Mouse (Mus musculus) 416B (cell line): ENCODE data around the gene Ikzf1.

ENCODE experiments used
- DNase-seq: peaks from one replicate; pipeline ENCODE4 v3.0.0; 2011; ENCODE audit warnings: low read depth

Ikzf1 gene

DNA sequence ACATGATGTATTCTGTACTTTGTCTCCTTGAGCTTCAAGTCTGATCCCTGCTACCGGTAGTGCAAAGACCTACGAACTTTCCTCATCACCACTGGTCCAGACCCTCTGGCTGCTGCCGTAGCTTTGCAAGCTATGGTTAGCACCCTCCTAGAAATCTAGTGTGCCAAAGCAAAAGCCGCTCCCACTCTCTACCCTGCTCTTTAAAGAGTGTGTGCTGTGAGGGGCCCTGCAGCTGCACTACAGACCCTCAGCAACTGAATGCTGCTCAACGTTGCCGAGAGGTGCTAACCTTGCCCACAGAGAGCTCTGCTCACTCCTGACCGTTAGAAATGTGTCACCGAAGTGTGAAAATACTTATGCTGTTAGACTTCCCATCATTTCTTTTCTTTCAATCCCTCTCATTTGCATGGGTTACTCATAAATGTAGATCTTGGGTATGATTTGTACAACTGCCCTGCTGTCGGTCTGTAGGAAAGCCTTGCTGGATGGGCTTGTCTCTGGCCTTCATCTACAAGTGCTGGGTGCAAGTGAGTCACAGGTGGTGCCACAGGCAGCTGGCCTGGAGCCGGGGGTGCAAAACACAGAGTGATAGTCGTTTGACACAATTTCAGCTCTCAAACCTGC lies 40.6 kb downstream of the Ikzf1 start:
- no peak for DNase-seq

- no peak for DNase-seq
Measured at GRCm38 (mm10) chr11:11725876-11726525, 41.2 kb downstream of the Ikzf1 start.

GRCm38 (mm10) chr11:11726807-11727276 lies 42.0 kb downstream of the Ikzf1 start:
- no peak for DNase-seq

GRCm38 (mm10) chr11:11727936-11728556 lies 43.2 kb downstream of the Ikzf1 start:
- DNase-seq = no peak

- no peak for DNase-seq
Measured at GRCm38 (mm10) chr11:11729216-11729615, 44.4 kb downstream of the Ikzf1 start.

- peak; percentile 64 for DNase-seq
Measured at GRCm38 (mm10) chr11:11730062-11730461, 45.3 kb downstream of the Ikzf1 start.

DNA sequence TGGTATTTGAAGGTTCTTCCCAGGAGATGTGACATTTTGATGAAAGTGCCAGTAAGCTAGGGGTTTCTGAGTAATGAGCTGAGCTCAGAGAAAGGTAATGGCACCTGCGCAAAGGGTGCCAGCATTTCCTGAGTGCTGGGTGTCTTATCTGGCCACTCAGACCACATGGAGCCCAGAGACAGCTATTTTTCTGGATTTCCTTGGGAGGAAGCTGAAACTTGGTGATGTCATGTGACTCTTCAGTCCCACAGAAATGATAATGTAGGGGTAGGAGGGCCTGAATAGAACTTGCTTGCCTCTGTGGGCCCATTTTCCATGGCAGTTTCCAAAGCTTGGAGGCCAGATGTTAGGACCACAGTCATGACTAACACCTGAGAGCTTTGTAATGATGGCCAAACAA lies 46.9 kb downstream of the Ikzf1 start:
- no peak for DNase-seq

- DNase-seq = no peak
Measured at GRCm38 (mm10) chr11:11732972-11733770, 48.4 kb downstream of the Ikzf1 start.

GRCm38 (mm10) chr11:11735155-11735554 lies 50.4 kb downstream of the Ikzf1 start:
- DNase-seq = no peak

GRCm38 (mm10) chr11:11736948-11737347 lies 52.1 kb downstream of the Ikzf1 start:
- DNase-seq = no peak

DNA sequence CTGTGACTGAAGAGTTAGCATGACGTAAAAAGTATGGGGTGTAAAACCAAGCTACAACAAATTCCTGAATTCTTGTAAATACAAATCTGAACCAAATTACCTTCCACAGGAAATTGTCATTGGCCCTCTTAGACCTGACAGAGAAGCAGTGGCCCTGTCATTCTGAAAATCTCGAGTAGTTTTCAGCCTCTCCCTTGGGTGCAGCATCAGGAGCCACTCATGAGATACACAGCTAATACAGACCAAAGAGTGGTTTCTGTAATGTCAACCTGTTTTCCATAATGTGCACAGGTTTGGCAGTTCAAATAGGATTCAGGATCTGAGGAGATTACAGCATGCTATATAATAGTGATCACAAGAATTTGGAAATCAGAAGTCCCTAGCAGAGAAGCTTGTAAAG lies 52.8 kb downstream of the Ikzf1 start:
- DNase-seq = no peak

DNA sequence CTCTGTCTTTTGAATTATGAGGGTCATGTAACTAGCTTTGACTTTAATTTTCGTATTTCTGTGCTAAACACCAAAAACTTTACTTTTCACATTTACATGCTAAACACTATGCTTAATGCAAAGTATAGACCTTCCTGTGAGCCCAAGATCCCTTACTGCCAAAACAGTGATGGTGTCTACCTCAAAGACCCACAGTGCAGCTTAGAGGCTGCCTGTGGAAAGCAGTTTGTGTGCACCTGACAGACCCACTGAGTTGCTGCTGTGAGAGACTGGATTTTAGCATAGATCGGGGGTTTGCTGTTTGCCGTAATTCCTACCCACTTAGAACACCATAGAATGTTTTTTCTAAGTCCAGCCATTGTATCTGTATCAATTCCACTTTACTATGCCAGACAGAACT lies 54.3 kb downstream of the Ikzf1 start:
- peak; percentile 29 for DNase-seq

DNA sequence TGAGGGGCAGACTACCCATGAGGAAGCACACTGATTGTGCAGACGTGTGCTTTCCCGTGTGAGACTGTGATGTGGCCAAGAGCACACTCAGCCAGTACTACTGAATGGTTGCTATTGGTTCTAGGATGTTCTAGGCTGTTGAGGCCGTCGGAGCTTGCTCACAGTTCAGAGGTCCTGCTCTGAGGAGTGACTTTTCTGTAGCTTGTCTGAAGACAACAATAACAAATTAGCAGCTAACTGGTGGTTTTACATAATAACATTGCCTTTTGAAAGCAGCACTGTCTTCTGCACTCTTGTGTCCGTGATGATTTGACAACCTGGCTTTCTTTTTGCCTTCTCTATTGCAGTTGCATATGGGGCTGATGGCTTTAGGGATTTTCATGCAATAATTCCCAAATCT lies 55.8 kb downstream of the Ikzf1 start:
- DNase-seq = no peak

DNA sequence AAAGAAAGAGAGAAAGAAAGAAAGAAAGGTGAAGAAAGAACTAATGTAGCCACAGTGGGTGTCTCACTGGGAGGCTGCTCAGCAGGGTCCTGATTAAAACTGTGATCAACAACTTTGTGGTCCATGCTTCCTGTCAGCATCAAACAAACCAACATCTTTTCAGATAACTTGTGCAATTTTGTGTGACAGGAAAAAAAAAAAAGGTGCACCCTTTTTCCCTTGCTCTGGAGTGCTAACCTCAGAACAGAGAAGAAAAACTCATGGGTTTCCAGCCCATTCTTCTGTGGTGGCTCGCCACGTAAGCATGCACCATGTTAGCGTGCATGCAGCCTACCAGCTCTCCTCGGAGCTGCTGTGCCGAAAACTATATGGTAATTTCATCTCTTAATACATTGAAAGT lies 56.8 kb downstream of the Ikzf1 start:
- peak; percentile 68 for DNase-seq

GRCm38 (mm10) chr11:11742626-11743025 lies 57.8 kb downstream of the Ikzf1 start:
- peak; percentile 89 for DNase-seq

- DNase-seq = no peak
Measured at GRCm38 (mm10) chr11:11744222-11744621, 59.4 kb downstream of the Ikzf1 start.

- DNase-seq = no peak
Measured at GRCm38 (mm10) chr11:11751091-11751490, 66.3 kb downstream of the Ikzf1 start.

DNA sequence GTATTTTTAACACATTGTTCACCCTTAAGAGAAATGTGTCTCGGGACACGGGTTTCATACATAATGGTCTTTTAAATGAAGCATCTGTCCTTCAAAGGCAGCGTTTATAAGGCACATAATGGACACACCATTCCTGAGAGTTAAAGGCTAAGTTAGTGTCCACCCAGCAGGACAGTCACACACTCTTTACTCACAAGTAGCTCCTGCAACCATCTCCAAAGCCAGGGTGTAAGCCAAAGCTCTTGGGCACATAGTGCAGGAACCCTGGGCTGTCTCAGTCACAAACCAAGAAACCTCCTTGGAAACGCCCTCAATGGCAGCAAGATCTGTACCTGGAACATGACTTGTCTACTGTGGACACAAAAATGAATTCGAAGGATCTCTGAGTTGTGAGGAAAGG lies 68.1 kb downstream of the Ikzf1 start:
- no peak for DNase-seq

GRCm38 (mm10) chr11:11758121-11758520 lies 73.3 kb downstream of the Ikzf1 start:
- no peak for DNase-seq

GRCm38 (mm10) chr11:11758883-11759282 lies 74.1 kb downstream of the Ikzf1 start:
- no peak for DNase-seq

DNA sequence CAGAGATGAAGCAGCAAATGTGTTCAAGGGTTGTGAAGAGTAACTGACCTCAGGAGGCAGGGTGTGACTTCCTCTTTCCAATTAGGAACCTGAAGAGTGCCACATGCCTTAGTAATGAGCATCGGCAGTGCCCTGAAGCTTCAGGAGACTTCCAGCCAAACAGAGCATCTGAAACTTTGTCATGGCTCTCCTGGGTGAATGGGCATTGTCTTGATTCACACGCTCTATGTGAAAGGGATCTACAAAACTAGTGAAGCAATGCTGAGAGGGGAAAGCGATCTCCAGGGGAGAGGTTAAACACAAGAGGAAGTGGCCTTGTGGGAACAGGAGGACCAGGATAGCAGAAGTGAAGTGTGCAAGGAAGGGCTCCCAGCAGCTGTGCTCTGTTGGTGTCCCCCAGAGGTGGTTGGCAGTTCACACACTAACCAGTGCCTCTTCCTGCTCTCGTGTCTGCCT lies 78.4 kb downstream of the Ikzf1 start:
- peak; percentile 89 for DNase-seq

- DNase-seq = peak; percentile 32
Measured at GRCm38 (mm10) chr11:11765414-11765813, 80.6 kb downstream of the Ikzf1 start.
